Mouse (Mus musculus): Measurements from ENCODE around the gene C1ra. TPM values are rescaled to one million over a fixed set of nuclear protein-coding genes. Genes with fewer than 3 reads are reported as not detected.
"Not testable (repeated sequence)": the region's sequence is repeated elsewhere in the genome, so short reads cannot be mapped to it uniquely, and the experiment has no call there.

The C1ra gene
- polyA plus RNA-seq, 1 experiment from 2014 or later, result 5.1 TPM

DNA sequence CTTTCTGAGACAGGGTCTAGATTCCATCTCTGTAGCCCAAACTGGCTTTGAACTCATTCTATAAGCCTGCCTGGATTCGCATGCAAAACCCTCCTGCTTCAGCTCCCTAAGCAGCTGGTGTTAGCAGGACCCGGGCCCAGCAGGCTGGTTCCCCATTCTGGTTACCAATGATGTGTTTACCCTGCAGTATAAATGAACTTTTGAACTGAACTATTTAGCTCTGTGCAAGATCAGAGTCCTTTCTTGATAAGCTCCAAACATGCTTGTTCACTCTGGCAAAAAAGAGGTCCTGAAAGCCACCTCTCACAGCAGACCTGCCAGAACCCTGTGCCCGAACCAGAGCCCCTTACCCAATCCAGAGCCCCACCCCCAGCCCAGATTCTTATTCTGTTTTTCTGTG, 15.7 kb downstream of the C1ra start:
- H3K9ac ChIP-seq (ENCODE audit: low read depth, low read length), result no peak overlapping the region
- no peak overlapping the region for H3K4me3 ChIP-seq (ENCODE audit: low read length)
- WGBS, result 59% methylated on average over 3 of the region's 3 CpGs
- peak overlapping the region; percentile 66; the same call in 1 of the 2 replicates for H3K27ac ChIP-seq (ENCODE audit: low read length)
- no peaks in the 10 kb centered on the region for H3K4me1 ChIP-seq (ENCODE audit: control insufficient read depth, insufficient read depth, low read length)
- peak; percentile 90 for ATAC-seq
- H3K9me3 ChIP-seq (ENCODE audit: control insufficient read depth, low read length), result no peaks in the 10 kb centered on the region
- no peaks in the 10 kb centered on the region for H3K36me3 ChIP-seq (ENCODE audit: control insufficient read depth, insufficient read depth, low read length)
- no peaks in the 10 kb centered on the region for H3K27me3 ChIP-seq (replicated peaks; ENCODE audit: control insufficient read depth, insufficient read depth, low read length)
- H3K4me2 ChIP-seq (ENCODE audit: low read depth, low read length), result no peak overlapping the region

DNA sequence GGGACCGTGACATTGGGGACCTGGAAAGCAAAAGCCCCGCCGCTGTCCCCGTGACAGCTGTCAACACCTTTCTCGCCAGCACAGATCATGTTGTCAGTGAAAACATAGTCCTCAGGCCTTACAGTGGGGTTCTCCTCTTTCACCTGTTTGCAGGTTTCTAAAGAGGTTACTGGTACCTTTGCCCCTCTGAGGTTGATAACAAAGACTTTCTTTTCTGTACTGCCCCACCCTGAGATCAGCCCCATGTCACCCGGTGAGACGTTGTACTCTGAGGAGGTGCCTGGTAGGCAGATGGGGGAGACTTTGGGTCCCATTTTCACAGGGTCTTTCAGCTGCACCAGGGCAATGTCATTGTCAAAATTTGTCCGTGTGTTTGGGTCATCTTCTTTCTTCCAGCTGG, 18.9 kb downstream of the C1ra start:
- 78% methylated on average over 8 of the region's 8 CpGs for WGBS
- H3K27me3 ChIP-seq (replicated peaks; ENCODE audit: control insufficient read depth, insufficient read depth, low read length), result no peaks in the 10 kb centered on the region
- no peak overlapping the region for H3K4me2 ChIP-seq (ENCODE audit: low read depth, low read length)
- ATAC-seq, result peak; percentile 68
- no peaks in the 10 kb centered on the region for H3K36me3 ChIP-seq (ENCODE audit: control insufficient read depth, insufficient read depth, low read length)
- no peak overlapping the region for H3K9ac ChIP-seq (ENCODE audit: low read depth, low read length)
- no peak overlapping the region for H3K27ac ChIP-seq (ENCODE audit: low read length)
- no peaks in the 10 kb centered on the region for H3K4me1 ChIP-seq (ENCODE audit: control insufficient read depth, insufficient read depth, low read length)
- no peaks in the 10 kb centered on the region for H3K9me3 ChIP-seq (ENCODE audit: control insufficient read depth, low read length)
- no peak overlapping the region for H3K4me3 ChIP-seq (ENCODE audit: low read length)

DNA sequence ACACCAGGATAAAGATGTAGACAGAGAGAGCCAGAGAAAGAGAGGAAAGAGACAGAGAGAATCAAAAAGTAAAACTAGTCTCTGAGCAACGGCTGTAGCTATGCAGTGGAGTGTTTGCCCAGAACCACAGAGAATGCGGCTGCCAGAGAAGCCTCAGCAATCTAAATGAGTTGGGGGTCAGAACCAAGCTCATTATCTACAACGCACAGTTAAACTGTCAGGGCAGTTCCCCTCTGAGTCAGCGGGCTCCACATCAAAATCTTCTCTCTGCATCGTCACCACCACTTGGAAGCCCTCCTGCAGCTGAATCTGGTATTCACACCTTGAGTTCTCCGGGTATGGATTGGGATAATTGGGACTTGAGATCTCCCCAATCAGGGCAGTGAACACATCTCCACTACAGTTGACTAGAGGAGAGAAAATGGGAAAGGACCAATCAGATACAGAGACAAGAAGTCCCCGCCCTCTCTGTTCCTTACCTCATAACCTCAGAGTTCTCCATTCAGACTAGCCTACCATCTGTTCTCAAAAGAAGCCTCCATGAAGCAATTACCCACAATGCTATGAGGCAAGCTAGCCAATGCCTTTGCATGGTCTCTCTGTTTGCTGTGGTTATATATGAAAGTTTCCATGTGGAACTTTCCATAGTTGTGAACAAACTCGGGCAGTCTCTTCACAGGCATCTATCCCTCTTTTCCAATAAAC, 24.1 kb downstream of the C1ra start:
- H3K9me3 ChIP-seq (ENCODE audit: control insufficient read depth, low read length); H3K4me2 ChIP-seq (ENCODE audit: low read depth, low read length); H3K36me3 ChIP-seq (ENCODE audit: control insufficient read depth, insufficient read depth, low read length); ATAC-seq; H3K27ac ChIP-seq (ENCODE audit: low read length); H3K4me1 ChIP-seq (ENCODE audit: control insufficient read depth, insufficient read depth, low read length); H3K9ac ChIP-seq (ENCODE audit: low read depth, low read length); H3K27me3 ChIP-seq (replicated peaks; ENCODE audit: control insufficient read depth, insufficient read depth, low read length); H3K4me3 ChIP-seq (ENCODE audit: low read length): not testable (repeated sequence)
- whole genome bisulfite sequencing, result 69% methylated on average over 8 of the region's 8 CpGs

DNA sequence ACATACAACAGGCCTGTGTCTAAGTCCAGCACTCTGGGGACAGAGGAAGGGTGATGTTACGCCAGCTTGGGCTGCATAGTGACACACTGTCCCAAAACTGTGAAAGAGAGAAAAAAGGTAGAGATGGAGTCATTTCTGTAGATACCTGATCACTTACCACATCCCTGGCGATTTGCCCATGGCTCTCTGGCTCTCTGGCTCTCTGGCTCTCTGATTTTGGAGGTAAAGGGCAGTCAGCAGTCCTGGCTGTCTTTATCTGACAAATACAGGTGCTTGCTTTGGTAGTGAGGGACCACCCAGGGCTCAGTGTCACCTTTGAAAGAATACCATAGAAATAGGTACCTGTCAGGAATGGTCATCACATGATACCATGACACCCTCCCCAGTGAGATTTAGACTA, 29.0 kb downstream of the C1ra start:
- H3K36me3 ChIP-seq (ENCODE audit: control insufficient read depth, insufficient read depth, low read length); H3K27ac ChIP-seq (ENCODE audit: low read length); H3K4me3 ChIP-seq (ENCODE audit: low read length); ATAC-seq; H3K27me3 ChIP-seq (replicated peaks; ENCODE audit: control insufficient read depth, insufficient read depth, low read length); H3K4me1 ChIP-seq (ENCODE audit: control insufficient read depth, insufficient read depth, low read length); H3K9me3 ChIP-seq (ENCODE audit: control insufficient read depth, low read length); H3K9ac ChIP-seq (ENCODE audit: low read depth, low read length); H3K4me2 ChIP-seq (ENCODE audit: low read depth, low read length): not testable (repeated sequence)
- WGBS, result 83% methylated on average over 2 of the region's 2 CpGs

DNA sequence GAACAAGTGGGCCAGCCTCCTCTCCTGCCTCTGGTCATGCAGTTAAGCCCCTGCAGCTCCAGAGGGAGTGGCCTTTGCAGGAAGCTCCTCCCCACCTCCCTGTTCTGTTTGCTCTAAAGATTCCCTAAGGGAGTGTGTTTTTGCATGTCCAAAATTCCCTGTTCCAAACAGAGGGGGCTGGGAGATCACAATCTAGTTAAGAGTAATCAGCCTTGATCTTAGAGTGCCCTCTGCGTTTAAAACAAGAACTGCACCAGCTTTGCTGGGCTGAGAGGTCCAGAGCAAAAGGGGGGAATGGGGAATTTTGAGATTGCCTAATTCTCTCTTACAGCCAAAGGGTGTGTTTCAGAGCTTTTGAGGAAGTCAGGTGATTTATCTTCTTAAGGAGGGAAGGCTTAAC, 30.1 kb downstream of the C1ra start, which contains the start of gene C1s1:
Gene C1s1, minus strand, starts transcription at position 76 of the 400 bp plus-strand sequence.
- not testable (repeated sequence) for H3K9me3 ChIP-seq (ENCODE audit: control insufficient read depth, low read length); H3K4me1 ChIP-seq (ENCODE audit: control insufficient read depth, insufficient read depth, low read length); H3K27me3 ChIP-seq (replicated peaks; ENCODE audit: control insufficient read depth, insufficient read depth, low read length); H3K27ac ChIP-seq (ENCODE audit: low read length); H3K4me2 ChIP-seq (ENCODE audit: low read depth, low read length); H3K9ac ChIP-seq (ENCODE audit: low read depth, low read length); H3K4me3 ChIP-seq (ENCODE audit: low read length); H3K36me3 ChIP-seq (ENCODE audit: control insufficient read depth, insufficient read depth, low read length)
- 0% methylated on average over 1 of the region's 1 CpGs for WGBS
- ATAC-seq, result peak; percentile 73

DNA sequence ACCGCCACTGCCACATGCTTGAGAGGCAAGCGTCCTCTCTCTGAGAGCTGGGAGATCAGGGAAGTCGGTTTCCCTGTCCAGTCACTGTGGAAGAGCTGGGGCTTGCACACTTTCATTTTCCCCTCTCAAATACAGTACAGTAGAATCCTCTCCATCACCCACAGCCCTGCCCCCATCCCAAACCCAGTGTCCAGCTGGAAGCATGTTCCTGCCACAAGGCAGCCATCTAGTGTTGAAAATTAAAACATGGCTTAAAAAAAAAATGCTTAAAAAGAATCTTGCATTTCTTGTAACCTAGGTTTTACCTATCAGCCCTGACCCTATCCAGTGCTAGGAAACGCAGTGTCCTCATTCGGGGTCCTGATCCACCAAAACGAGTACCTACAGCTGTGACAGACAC, 32.3 kb downstream of the C1ra start:
- Histone ChIP-seq H3K36me3 (ENCODE audit: control insufficient read depth, insufficient read depth, low read length) (no peaks in the 10 kb centered on the region), H3K9ac (ENCODE audit: low read depth, low read length) (no peak overlapping the region), H3K4me2 (ENCODE audit: low read depth, low read length) (no peak overlapping the region), H3K27ac (ENCODE audit: low read length) (no peak overlapping the region), H3K4me1 (ENCODE audit: control insufficient read depth, insufficient read depth, low read length) (no peaks in the 10 kb centered on the region), H3K4me3 (ENCODE audit: low read length) (no peak overlapping the region), H3K27me3 (replicated peaks; ENCODE audit: control insufficient read depth, insufficient read depth, low read length) (no peaks in the 10 kb centered on the region), H3K9me3 (ENCODE audit: control insufficient read depth, low read length) (no peaks in the 10 kb centered on the region)
- 81% methylated on average over 5 of the region's 6 CpGs for WGBS
- ATAC-seq, result no peak

DNA sequence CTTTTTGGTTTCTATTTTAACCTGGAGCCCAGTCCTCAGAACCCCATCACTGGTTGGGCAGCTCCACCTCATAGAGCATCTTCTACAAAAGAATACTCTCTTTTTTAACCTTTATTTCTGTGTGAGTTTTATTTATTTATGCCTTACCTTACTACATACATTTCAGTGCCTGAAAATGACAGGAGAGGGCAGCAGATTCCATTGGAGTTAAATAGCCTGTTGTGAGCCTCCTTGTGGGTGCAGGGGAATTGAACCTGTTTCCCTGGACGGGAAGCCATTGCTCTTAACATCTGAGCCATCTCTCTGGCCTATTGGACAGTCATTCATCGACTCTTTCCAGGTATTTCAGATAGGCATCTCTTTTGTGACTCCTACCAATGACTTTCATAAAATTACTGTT, 33.2 kb downstream of the C1ra start:
- no peaks in the 10 kb centered on the region for H3K36me3 ChIP-seq (ENCODE audit: control insufficient read depth, insufficient read depth, low read length)
- ATAC-seq, result no peak

DNA sequence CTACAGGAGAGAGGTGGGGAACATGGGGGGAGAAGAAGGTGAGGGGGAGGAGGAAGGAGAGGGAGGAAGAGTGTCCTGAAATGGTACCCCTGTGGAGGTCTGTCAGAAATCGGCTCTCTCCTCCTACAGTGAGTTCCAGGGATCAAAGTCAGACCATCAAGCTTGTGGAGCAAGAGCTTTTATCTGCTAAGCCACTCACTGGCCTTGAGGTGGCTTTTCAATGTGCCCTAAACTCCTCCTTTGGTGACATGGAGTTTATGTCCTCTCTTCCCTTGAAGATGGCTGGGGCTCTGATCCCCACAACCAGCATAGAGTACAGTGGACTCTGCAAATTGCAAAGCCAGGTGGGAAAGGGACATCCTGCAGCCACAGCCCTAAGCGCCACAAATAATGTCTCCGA, 35.8 kb downstream of the C1ra start:
- ATAC-seq; H3K4me3 ChIP-seq (ENCODE audit: low read length); H3K36me3 ChIP-seq (ENCODE audit: control insufficient read depth, insufficient read depth, low read length); H3K4me1 ChIP-seq (ENCODE audit: control insufficient read depth, insufficient read depth, low read length); H3K9me3 ChIP-seq (ENCODE audit: control insufficient read depth, low read length); H3K4me2 ChIP-seq (ENCODE audit: low read depth, low read length); H3K27me3 ChIP-seq (replicated peaks; ENCODE audit: control insufficient read depth, insufficient read depth, low read length); H3K27ac ChIP-seq (ENCODE audit: low read length); H3K9ac ChIP-seq (ENCODE audit: low read depth, low read length): not testable (repeated sequence)
- 91% methylated on average over 3 of the region's 3 CpGs for WGBS

More for the DNA sequence above, 33.2 kb downstream of the C1ra start:
- WGBS, result 90% methylated on average over 2 of the region's 2 CpGs
- H3K9me3 ChIP-seq (ENCODE audit: control insufficient read depth, low read length), result no peaks in the 10 kb centered on the region
- H3K27ac ChIP-seq (ENCODE audit: low read length), result no peak overlapping the region
- H3K4me3 ChIP-seq (ENCODE audit: low read length), result no peak overlapping the region
- H3K4me2 ChIP-seq (ENCODE audit: low read depth, low read length), result no peak overlapping the region
- H3K4me1 ChIP-seq (ENCODE audit: control insufficient read depth, insufficient read depth, low read length), result no peaks in the 10 kb centered on the region
- H3K27me3 ChIP-seq (replicated peaks; ENCODE audit: control insufficient read depth, insufficient read depth, low read length), result no peaks in the 10 kb centered on the region
- no peak overlapping the region for H3K9ac ChIP-seq (ENCODE audit: low read depth, low read length)

DNA sequence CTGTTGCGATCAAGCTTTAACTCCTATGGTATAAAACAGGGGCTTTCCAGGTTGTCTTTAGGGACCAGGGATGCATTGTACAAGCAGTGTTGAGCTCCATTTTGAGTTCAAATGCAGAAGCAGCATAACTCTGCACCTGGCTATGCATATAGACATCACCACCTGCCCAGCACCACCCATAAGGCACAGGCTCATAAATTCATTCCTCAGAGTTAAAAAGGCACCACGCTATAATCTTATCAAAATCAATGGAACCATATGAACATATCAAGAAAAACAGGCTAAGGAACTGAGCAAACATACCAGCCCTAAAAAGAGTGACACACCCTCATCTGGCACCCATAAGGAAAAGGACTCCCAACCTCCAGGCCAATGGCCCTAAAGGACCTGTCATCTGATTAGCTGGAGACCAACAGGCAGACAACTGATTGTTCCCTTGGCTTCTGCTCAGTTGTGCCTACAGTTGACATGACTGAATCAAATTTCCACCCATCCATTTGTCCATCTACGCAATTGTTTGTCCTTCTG, 36.9 kb downstream of the C1ra start:
- H3K4me2 ChIP-seq (ENCODE audit: low read depth, low read length), result no peak overlapping the region
- no peak overlapping the region for H3K9ac ChIP-seq (ENCODE audit: low read depth, low read length)
- ATAC-seq, result peak; percentile 95
- peaks cover 3% of the 10 kb centered on the region; the same call in 1 of the 2 replicates for H3K9me3 ChIP-seq (ENCODE audit: control insufficient read depth, low read length)
- no peaks in the 10 kb centered on the region for H3K4me1 ChIP-seq (ENCODE audit: control insufficient read depth, insufficient read depth, low read length)
- 79% methylated on average over 3 of the region's 3 CpGs for WGBS
- H3K27me3 ChIP-seq (replicated peaks; ENCODE audit: control insufficient read depth, insufficient read depth, low read length), result no peaks in the 10 kb centered on the region
- H3K27ac ChIP-seq (ENCODE audit: low read length), result no peak overlapping the region
- H3K4me3 ChIP-seq (ENCODE audit: low read length), result no peak overlapping the region
- H3K36me3 ChIP-seq (ENCODE audit: control insufficient read depth, insufficient read depth, low read length), result no peaks in the 10 kb centered on the region

DNA sequence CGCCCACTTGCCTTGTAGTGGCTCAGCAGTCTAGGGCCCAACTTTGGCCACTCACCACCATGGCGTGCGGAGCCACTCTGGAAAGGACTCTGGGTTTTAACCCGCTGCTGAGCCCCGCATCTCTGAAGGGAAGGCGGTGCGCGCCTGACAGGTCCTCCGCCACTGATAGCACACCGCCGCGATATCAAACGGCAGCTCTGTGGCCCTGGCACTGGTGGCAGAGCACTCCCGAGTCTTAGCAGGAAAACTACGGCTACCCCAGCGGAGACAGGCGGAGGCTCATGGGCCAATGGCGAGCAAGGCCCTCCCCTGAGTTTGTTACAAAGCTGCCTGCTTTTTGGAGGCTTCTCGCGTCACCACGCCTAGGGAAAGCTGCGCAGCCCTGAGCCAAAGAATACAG, 40.6 kb downstream of the C1ra start:
- no peak overlapping the region for H3K9ac ChIP-seq (ENCODE audit: low read depth, low read length)
- ATAC-seq, result no peak
- WGBS, result 67% methylated on average over 22 of the region's 22 CpGs
- no peaks in the 10 kb centered on the region for H3K4me1 ChIP-seq (ENCODE audit: control insufficient read depth, insufficient read depth, low read length)
- peaks cover 3% of the 10 kb centered on the region; the same call in 1 of the 2 replicates for H3K9me3 ChIP-seq (ENCODE audit: control insufficient read depth, low read length)
- no peak overlapping the region for H3K27ac ChIP-seq (ENCODE audit: low read length)
- H3K27me3 ChIP-seq (replicated peaks; ENCODE audit: control insufficient read depth, insufficient read depth, low read length), result no peaks in the 10 kb centered on the region
- H3K36me3 ChIP-seq (ENCODE audit: control insufficient read depth, insufficient read depth, low read length), result no peaks in the 10 kb centered on the region
- no peak overlapping the region for H3K4me3 ChIP-seq (ENCODE audit: low read length)
- H3K4me2 ChIP-seq (ENCODE audit: low read depth, low read length), result no peak overlapping the region
